Mouse (Mus musculus) lung, postnatal 0 days (tissue): ENCODE results near the gene Rpn1.

Experiments used
- CTCF ChIP-seq: IDR thresholded peaks from 2 replicates; pipeline ENCODE4 v1.5.1; 2016; ENCODE audit warnings: antibody characterized with exemption, mild to moderate bottlenecking
- EP300 ChIP-seq: IDR thresholded peaks from 2 replicates; pipeline ENCODE4 v1.6.1; 2016; ENCODE audit warnings: antibody characterized with exemption, mild to moderate bottlenecking, control low read depth

- TF ChIP-seq CTCF = no peak
- TF ChIP-seq EP300 = peak; percentile 26; the same call in 1 of the 2 replicates
Measured at GRCm38 (mm10) chr6:88051206-88051605, 33.1 kb upstream of the Rpn1 start.
